Mouse (Mus musculus) brain, embryonic 14.5 days (tissue): ENCODE measurements around the gene Cxcl10. TPM values are rescaled to one million over a fixed set of nuclear protein-coding genes. Genes with fewer than 3 reads are reported as not detected.
A peak's percentile ranks its signal among the peaks of the same experiment; 100 is the strongest.
"Not testable (repeated sequence)": the region's sequence is repeated elsewhere in the genome, so short reads cannot be mapped to it uniquely, and the experiment has no call there.

Experiments used
- DNase-seq: peaks from one replicate; pipeline ENCODE4 v3.0.0-alpha.2; 2011; ENCODE audit warnings: low read depth
- CTCF ChIP-seq: fragments of 200-500 bp; IDR thresholded peaks from 2 replicates; pipeline ENCODE4 v1.5.1; 2012; ENCODE audit warnings: inconsistent platforms, mild to moderate bottlenecking, moderate library complexity, borderline replicate concordance; ENCODE audit not compliant: insufficient read depth, insufficient read length; ENCODE audit errors: extremely low read depth
- POLR2A ChIP-seq: fragments of 200-500 bp; IDR thresholded peaks from 2 replicates; pipeline ENCODE4 v1.6.1; 2012; ENCODE audit warnings: mild to moderate bottlenecking, inconsistent platforms, borderline replicate concordance; ENCODE audit not compliant: poor library complexity, insufficient read depth, insufficient read length, severe bottlenecking; ENCODE audit errors: extremely low read depth
- polyA plus RNA-seq: library from polyadenylated mRNA; depleted of rRNA; stranded (reverse); fragments of >200 nt; gene quantifications from 2 replicates; pipeline ENCODE4 v1.2.3, GENCODE M21; 2012

Cxcl10 gene
- polyA plus RNA-seq, 1 experiment = 0.70 TPM

DNA sequence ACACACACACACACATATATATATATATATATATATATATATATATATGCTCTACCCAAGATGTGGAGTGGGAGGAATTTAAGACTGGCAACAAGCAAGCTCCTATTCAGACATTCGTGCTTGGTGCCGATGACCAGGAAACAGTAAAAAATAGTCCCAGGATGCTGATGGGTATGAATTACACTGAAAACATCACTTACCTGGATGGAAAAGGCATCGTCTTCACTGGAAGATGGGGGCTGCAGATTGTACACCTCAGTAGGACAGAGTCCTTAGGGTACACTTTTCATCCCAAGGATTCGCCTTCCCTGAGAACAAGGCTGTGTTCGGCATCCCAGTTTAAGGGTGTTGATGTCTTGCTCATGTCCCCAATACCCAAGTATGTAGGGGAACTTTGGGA, 15.3 kb upstream of the Cxcl10 start:
- DNase-seq = no peak
- TF ChIP-seq CTCF (no peak), POLR2A (no peak)

DNA sequence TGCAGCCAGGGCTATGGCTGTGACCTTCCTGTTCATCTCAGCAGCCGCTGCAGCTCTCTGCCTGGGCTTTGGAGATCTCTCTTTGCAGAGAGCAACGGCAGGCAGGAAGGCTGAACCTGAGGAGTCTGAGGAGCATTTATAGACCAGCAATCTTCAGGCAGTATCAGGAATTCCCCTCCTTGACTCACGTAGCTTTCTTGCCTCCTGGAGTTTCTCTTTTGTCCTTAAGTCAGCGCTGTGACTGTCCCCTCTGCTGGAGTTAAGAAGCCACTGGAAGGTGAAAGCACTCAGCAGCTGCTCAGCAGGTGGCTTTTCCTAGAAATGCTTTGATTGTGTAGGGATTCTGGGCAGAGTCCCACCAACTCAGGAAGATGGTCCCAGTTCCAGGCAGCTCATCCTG, 14.5 kb upstream of the Cxcl10 start:
- TF ChIP-seq CTCF (no peak), POLR2A (no peak)
- no peak for DNase-seq

DNA sequence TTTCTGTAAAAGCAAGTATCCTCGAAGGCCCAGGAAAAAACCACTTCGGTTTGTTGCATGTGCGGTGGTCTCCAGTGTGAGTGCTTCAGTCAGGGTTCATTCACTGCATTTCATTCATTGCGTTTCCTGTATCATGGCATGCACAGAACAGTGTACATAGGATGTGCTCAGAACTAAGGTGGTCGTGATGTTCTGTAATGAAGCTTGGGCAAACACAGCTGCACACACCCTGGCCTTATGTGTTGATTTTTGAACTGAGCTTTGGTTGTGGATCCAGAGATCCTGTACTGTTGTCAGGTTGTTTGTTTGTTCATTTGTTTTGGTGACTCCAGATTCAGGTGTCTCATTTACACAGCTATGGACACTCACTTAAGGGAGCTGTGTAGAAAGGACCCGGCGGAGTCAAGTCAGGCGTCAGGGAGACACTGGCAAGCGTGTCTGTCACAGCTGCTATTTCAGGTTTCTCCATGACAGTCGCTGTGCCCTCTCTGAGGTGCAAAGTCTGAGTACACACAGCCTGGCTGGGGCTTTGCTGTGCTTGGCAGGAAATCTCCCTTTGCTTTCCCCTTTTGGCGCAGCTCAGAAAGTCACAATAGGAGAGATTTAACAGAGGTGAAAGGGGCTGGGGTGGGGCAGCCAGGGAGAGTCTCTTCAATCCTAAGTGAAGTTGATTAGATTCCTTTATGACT, 10.2 kb upstream of the Cxcl10 start:
- no peak for DNase-seq
- TF ChIP-seq CTCF (no peak), POLR2A (no peak)

DNA sequence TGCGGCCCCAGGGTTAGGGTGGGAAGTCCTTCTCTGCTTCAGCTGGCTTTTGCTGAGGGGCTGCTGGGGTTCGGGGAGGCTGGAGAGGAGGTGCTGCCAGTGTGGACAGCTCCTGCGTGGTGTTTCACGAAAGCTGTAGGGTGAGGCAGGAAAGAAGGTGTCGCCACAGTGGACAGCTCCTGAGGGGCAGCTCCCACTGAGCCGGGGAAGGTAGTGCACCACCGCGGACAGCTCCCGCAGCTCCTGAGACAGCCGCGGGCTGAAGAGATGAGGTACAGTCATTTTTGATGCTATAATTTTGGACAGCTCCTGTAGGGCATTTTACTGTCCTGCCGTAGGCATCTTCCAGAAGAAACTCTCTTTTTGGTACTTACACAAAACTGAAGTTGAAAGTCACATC, 9.3 kb upstream of the Cxcl10 start:
- DNase-seq = no peak
- TF ChIP-seq POLR2A (no peak), CTCF (no peak)

DNA sequence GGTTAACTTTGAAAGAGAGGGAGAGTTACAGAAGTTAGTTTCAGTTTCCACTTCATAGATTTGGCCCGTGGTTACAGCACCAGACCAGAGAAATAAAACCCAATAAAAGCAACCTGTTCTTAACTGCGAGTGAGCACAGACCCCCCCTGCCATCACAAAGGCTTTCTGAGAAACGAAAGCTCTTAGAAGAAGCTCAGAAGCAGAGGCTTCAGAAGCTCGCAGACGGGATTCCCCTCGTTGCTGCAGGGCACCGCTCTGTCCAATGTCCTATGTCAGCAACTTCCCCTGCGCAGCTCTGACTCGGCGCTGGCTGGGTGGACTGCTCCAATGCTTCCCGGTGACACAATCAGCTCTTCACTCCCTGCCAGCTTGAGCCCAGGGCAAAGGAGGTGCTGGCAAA, 4.8 kb upstream of the Cxcl10 start:
- TF ChIP-seq POLR2A = no peak
- no peak for TF ChIP-seq CTCF
- DNase-seq = no peak

DNA sequence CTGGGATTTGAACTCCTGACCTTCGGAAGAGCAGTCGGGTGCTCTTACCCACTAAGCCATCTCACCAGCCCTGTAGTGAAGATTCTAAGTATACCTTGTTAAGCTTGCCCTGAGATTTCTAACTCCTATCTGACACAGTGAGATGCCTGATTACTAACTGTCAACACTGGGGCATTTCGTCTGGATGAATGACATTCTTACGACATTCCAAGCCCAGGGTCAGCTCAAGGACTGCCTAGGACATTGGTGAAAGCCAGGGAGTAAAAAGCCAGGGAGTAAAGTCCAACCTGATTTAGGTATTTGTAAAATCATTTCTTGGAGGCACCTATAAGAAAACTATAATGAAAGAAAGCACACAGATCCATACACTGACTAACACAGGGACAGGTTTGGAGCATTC, 4.0 kb upstream of the Cxcl10 start:
- DNase-seq = not testable (repeated sequence)

DNA sequence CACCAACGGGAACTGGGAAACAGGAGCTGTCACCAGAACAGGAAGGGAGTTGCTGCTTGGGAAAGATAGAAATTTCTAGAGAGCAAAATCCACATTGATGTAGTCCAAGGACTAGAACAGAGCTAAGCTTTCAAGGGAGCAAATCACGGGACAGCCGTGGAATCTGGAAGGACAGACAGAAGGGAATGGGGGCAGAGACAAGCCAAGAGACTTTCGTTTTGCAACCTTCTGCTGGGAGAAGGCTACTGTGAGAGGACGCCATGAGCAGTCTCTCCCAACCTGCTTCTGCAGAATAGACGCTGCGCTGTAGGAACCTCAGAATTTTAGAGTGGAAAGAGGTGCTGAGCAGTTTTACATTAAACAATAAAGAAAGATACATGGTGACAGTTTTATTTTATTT, 1.0 kb upstream of the Cxcl10 start:
- TF ChIP-seq POLR2A (no peak), CTCF (no peak)
- no peak for DNase-seq

DNA sequence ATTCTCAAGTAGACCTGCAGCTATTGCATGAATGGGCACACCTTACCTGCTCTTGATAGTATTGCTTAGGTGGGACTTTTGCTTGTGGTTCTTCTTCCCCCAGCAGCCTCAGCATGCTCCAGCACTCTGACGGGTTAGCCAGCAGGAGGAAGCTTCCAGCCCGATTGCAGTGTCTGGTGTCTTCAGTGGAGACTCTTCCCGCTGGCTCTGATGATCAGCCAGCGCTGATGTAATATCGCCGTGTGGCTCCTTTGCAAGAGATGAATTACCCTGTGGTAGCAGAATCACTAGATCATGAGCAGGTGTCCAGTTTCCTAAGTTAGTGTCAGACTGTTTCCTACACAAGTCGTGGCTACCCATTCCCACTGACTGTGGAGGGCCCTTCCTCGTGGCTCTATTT, 3.7 kb downstream of the Cxcl10 start:
- no peak for TF ChIP-seq POLR2A
- TF ChIP-seq CTCF = no peak
- no peak for DNase-seq

DNA sequence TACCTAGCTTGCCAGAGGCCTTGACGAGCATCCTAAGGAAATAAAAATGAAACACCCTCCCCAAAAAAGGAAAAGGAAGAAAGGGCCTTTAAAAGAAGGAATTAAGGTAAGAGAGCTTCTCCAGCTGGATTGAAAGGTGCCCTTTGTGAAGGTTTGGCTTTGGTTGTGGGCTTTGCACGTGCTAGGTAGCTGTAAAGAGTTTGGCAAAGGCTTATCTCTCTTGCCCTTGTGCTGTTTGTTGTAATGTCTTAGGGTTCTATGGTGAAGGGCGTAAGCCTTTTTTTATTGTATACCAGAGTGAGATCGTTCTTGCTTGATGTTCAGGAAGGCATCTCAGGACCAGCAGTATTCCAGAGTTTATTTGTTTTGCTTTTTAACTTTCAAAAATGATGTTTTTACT, 8.1 kb downstream of the Cxcl10 start:
- TF ChIP-seq POLR2A (no peak), CTCF (no peak)
- no peak for DNase-seq

DNA sequence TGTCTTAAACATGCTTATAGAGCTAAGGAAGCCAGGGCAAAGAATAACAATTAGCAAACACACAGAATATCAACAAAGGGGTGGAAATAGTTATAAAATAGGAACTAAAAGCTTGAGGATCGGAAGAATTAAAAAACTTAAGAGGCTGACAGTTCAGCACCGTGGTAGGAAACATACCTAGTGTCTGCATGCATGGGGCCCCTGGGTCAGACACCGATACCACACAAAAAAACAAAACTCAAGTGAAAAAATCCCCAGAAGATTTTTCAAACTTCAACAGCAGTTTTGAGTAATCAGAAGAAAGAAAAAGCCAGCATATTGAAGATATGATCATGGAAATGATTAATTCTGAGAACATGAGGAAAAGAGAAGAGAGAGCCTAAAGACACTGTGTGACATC, 11.9 kb downstream of the Cxcl10 start:
- DNase-seq = no peak
- no peak for TF ChIP-seq CTCF
- no peak for TF ChIP-seq POLR2A

DNA sequence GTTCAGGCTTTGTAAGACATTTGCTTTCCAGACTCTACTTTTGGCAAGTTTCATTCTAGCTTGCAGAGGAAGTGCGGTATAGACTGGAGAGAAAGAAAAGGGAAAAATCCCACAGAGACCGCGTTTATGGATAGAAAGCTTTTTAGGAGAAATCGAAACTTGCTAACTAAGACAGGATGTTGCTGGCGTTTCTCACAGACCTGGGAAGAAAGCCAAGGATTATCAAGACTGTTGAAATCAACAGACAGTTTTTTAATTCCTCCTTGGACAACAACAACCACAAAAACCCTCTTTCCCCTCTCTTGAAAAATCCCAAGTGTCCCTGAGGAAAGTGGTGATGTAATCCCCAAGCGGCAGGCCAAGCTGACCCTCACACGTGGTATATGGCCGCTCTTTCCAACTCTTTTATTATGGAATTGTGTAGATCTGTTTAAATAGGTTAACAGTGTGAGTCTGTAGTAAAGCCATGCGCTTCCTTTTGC, 16.3 kb downstream of the Cxcl10 start:
- TF ChIP-seq POLR2A (no peak), CTCF (no peak)
- peak; percentile 63 for DNase-seq

DNA sequence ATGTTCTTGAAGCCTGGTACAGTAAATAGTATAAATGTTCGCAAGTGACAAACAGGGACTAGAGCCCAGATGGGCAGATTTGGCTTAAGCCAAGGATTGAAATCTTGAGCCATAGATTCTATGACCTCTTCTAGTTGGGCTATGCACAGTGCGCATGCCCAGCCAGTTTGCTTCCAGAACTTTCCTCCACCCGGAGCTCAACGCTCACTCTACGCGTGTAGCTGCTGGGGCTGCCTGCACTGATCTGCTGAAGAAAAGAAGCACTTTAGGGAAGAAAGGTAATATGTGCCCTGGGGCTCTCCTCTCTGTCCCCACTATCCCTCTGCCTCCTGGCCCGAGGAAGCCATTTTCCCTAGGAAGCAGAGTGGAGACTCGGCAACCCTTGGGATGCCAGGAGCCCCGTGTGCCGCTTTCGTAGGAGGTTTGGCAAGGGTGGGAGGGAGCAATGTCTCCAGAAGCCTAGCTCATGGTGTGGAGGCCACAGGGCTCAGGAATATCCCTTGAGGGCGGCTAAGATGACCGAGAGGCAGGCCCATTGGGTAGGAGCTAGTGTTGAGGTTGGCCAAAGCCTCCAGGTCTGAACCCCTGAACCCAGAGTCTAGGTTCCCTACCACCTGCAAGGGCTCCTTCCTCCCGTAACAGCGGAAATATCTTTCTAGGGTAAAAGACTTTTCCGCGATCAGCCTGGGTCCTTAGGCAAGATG, 16.9 kb downstream of the Cxcl10 start, which contains the start of gene Art3:
Gene Art3, plus strand, starts transcription at position 193 of the 704 bp plus-strand sequence.
- no peak for DNase-seq
- no peak for TF ChIP-seq CTCF
- no peak for TF ChIP-seq POLR2A
